Mouse (Mus musculus): ENCODE measurements around the gene Atp13a1. TPM values are rescaled to one million over a fixed set of nuclear protein-coding genes. Genes with fewer than 3 reads are reported as not detected.

Atp13a1 gene
- total RNA-seq, 1 experiment from 2014 or later = 36.3 TPM

GRCm38 (mm10) chr8:69799946-69800345 lies 9.0 kb downstream of the Atp13a1 start:
- DNase-seq = no peak

- no peak for DNase-seq
Measured at GRCm38 (mm10) chr8:69801796-69802195, 10.8 kb downstream of the Atp13a1 start.

- DNase-seq = no peak
Measured at GRCm38 (mm10) chr8:69802216-69802615, 11.3 kb downstream of the Atp13a1 start.

- peak; percentile 1 for DNase-seq
Measured at GRCm38 (mm10) chr8:69803366-69803765, 12.4 kb downstream of the Atp13a1 start.

- DNase-seq = no peak
Measured at GRCm38 (mm10) chr8:69804537-69804936, 13.6 kb downstream of the Atp13a1 start.

- no peak for DNase-seq
Measured at GRCm38 (mm10) chr8:69805086-69805485, 14.1 kb downstream of the Atp13a1 start.

- DNase-seq = no peak
Measured at GRCm38 (mm10) chr8:69805491-69805890, 14.5 kb downstream of the Atp13a1 start.

- DNase-seq = no peak
Measured at GRCm38 (mm10) chr8:69807236-69807635, 16.3 kb downstream of the Atp13a1 start.

GRCm38 (mm10) chr8:69808094-69808863 lies 17.3 kb downstream of the Atp13a1 start, which contains the start of gene Gmip:
Gmip (plus strand) TSS chr8:69808679.
- DNase-seq = peak; percentile 92

GRCm38 (mm10) chr8:69808864-69809403 lies 18.0 kb downstream of the Atp13a1 start:
- DNase-seq = peak; percentile 52

- no peak for DNase-seq
Measured at GRCm38 (mm10) chr8:69809820-69810219, 18.9 kb downstream of the Atp13a1 start.

GRCm38 (mm10) chr8:69814881-69815280 lies 23.9 kb downstream of the Atp13a1 start:
- no peak for DNase-seq

GRCm38 (mm10) chr8:69815396-69815795 lies 24.4 kb downstream of the Atp13a1 start:
- peak; percentile 70 for DNase-seq

GRCm38 (mm10) chr8:69820466-69820865 lies 29.5 kb downstream of the Atp13a1 start:
- no peak for DNase-seq

GRCm38 (mm10) chr8:69821971-69822385 lies 31.0 kb downstream of the Atp13a1 start:
- peak; percentile 60 for DNase-seq

- DNase-seq = peak; percentile 75
Measured at GRCm38 (mm10) chr8:69822386-69823191, 31.6 kb downstream of the Atp13a1 start, which contains the start of gene Lpar2. Lpar2 (plus strand) TSS chr8:69822429.

GRCm38 (mm10) chr8:69826371-69826770 lies 35.4 kb downstream of the Atp13a1 start:
- no peak for DNase-seq

GRCm38 (mm10) chr8:69832298-69832853 lies 41.4 kb downstream of the Atp13a1 start, which contains the start of gene Pbx4:
Pbx4 (plus strand) TSS chr8:69832491.
- DNase-seq = peak; percentile 88

- no peak for DNase-seq
Measured at GRCm38 (mm10) chr8:69837057-69837682, 46.2 kb downstream of the Atp13a1 start.

GRCm38 (mm10) chr8:69847167-69848065 lies 56.5 kb downstream of the Atp13a1 start:
- DNase-seq = no peak

- DNase-seq = peak; percentile 68
Measured at GRCm38 (mm10) chr8:69848951-69849350, 58.0 kb downstream of the Atp13a1 start.

Measured in adrenal gland, postnatal 14 days (tissue).